Mouse (Mus musculus): ENCODE data around the gene Gm21671.
"Not testable (repeated sequence)": the region's sequence is repeated elsewhere in the genome, so short reads cannot be mapped to it uniquely, and the experiment has no call there.

Gene Gm21671

DNA sequence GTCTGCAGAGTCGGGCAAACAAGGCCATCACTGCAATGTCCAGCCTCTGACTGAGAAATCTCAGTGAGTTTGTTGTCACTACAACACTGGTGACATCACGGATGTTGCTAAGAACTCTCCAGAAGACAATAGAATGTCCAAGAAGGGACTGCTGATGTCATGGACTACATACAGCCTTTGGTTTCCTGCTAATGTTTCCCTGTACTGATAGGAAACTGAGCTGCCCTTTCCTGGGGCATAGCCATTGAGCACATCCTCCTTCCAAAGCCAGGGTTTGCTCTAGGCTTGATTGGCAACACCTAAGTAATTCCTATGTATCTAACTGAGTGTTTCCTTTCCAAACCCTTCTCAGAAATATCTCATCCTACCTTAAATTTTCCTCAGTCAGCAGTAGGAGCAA, at the start of gene Gm21671:
TSS of gene Gm21671 (minus strand) at position 101 of the 400 bp plus-strand sequence.
- not testable (repeated sequence) for DNase-seq

DNA sequence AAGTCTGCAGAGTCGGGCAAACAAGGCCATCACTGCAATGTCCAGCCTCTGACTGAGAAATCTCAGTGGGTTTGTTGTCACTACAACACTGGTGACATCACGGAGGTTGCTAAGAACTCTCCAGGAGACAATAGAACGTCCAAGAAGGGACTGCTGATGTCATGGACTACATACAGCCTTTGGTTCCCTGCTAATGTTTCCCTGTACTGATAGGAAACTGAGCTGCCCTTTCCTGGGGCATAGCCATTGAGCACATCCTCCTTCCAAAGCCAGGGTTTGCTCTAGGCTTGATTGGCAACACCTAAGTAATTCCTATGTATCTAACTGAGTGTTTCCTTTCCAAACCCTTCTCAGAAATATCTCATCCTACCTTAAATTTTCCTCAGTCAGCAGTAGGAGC, 34.3 kb upstream of the Gm21671 start, which contains the start of gene Gm21698:
TSS of gene Gm21698 (minus strand) at position 101 of the 400 bp plus-strand sequence.
- not testable (repeated sequence) for DNase-seq

DNA sequence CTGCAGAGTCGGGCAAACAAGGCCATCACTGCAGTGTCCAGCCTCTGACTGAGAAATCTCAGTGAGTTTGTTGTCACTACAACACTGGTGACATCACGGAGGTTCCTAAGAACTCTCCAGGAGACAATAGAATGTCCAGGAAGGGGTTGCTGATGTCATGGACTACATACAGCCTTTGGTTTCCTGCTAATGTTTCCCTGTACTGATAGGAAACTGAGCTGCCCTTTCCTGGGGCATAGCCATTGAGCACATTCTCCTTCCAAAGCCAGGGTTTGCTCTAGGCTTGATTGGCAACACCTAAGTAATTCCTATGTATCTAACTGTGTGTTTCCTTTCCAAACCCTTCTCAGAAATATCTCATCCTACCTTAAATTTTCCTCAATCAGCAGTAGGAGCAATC, 18.3 kb upstream of the Gm21671 start, which contains the start of gene Gm21680:
TSS of gene Gm21680 (minus strand) at position 101 of the 400 bp plus-strand sequence.
- not testable (repeated sequence) for DNase-seq

DNA sequence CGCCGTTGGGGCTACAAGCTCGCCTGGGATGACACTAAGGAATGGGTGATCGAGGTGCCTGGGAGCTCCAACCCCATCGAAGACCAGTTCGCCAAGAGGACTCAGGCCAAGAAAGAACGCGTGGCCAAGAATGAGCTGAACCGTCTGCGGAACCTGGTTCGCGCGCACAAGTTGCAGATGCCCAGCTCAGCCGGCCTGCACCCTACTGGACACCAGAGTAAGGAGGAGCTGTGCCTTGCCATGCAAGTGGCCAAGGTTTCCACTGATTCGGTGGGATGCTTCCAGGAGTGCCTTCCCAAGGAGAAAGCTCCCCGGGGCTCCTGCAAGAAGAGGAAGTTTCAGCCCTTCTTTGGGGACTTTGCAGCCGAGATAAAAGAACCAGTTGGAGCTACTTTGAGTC, 2.8 kb upstream of the Gm21671 start:
- DNase-seq: not testable (repeated sequence)

DNA sequence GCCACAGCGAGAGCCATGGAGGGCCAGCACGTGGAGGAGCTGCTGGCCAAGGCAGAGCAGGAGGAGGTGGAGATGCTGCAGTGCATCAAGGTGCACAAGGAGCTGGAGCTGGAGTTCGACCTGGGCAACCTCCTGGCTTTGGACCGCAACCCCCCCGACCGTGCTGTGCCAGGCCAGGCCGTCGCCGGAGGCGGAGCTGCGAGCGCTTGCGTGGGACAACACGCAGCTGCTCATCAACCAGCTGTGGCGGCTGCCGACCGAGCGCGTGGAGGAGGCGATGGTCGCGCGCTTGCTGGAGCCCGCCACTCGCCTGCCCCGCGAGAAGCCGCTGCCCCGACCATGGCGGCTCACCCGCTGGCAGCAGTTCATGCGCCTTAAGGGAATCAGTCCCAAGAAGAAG, 2.4 kb upstream of the Gm21671 start:
- DNase-seq: not testable (repeated sequence)

DNA sequence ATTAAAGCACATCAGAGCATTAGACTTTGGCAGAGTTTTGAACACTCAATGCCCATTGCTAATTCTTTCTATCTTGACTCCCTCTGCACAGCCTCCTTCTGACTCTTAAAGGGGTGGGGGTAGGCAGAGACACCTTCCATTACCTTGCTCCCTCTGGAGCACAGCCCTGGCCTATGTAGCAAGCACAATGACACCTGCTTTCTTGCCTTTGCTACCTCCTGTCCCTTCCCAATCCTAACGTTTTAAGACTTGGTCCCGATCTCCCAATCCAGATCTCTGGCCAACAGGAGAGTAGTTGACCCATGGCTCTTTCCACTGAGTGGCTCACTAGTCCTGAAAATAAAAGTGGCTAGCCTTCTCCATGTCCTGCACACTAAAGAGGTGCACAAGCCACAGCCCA, 8.8 kb downstream of the Gm21671 start:
- not testable (repeated sequence) for DNase-seq

DNA sequence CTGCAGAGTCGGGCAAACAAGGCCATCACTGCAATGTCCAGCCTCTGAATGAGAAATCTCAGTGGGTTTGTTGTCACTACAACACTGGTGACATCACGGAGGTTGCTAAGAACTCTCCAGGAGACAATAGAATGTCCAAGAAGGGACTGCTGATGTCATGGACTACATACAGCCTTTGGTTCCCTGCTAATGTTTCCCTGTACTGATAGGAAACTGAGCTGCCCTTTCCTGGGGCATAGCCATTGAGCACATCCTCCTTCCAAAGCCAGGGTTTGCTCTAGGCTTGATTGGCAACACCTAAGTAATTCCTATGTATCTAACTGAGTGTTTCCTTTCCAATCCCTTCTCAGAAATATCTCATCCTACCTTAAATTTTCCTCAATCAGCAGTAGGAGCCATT, 11.9 kb downstream of the Gm21671 start, which contains the start of gene Gm21663:
TSS of gene Gm21663 (minus strand) at position 101 of the 400 bp plus-strand sequence.
- DNase-seq: not testable (repeated sequence)

Measured in cerebellum, adult 9-11 months (tissue).